Mouse (Mus musculus) testis, adult 2 months (tissue): ENCODE measurements around the gene Rfx4.

ENCODE experiments used
- CTCF ChIP-seq: fragments of 200-500 bp; IDR thresholded peaks from 2 replicates; pipeline ENCODE4 v1.5.1; 2012; ENCODE audit warnings: low read depth, mild to moderate bottlenecking, inconsistent platforms, low read length, moderate library complexity; ENCODE audit not compliant: control insufficient read depth, insufficient read depth, insufficient replicate concordance
- POLR2A ChIP-seq: fragments of 200-500 bp; IDR thresholded peaks from 2 replicates; pipeline ENCODE4 v1.6.1; 2012; ENCODE audit warnings: low read depth, mild to moderate bottlenecking, inconsistent platforms, low read length, moderate library complexity; ENCODE audit not compliant: control insufficient read depth

GRCm38 (mm10) chr10:84772380-84773130, 16.7 kb downstream of the Rfx4 start:
- TF ChIP-seq POLR2A: no peak
- TF ChIP-seq CTCF: no peak
